Mouse (Mus musculus) olfactory bulb, adult 2 months (tissue): ENCODE data around the gene Prep.

Experiments used
- CTCF ChIP-seq: fragments of 200-500 bp; IDR thresholded peaks from 2 replicates; pipeline ENCODE4 v1.5.1; 2012; ENCODE audit warnings: low read depth, mild to moderate bottlenecking, low read length, moderate library complexity; ENCODE audit not compliant: insufficient read depth
- POLR2A ChIP-seq: fragments of 200-500 bp; IDR thresholded peaks from 2 replicates; pipeline ENCODE4 v1.6.1; 2012; ENCODE audit warnings: mild to moderate bottlenecking, low read depth, low read length, moderate library complexity; ENCODE audit not compliant: insufficient read depth

DNA sequence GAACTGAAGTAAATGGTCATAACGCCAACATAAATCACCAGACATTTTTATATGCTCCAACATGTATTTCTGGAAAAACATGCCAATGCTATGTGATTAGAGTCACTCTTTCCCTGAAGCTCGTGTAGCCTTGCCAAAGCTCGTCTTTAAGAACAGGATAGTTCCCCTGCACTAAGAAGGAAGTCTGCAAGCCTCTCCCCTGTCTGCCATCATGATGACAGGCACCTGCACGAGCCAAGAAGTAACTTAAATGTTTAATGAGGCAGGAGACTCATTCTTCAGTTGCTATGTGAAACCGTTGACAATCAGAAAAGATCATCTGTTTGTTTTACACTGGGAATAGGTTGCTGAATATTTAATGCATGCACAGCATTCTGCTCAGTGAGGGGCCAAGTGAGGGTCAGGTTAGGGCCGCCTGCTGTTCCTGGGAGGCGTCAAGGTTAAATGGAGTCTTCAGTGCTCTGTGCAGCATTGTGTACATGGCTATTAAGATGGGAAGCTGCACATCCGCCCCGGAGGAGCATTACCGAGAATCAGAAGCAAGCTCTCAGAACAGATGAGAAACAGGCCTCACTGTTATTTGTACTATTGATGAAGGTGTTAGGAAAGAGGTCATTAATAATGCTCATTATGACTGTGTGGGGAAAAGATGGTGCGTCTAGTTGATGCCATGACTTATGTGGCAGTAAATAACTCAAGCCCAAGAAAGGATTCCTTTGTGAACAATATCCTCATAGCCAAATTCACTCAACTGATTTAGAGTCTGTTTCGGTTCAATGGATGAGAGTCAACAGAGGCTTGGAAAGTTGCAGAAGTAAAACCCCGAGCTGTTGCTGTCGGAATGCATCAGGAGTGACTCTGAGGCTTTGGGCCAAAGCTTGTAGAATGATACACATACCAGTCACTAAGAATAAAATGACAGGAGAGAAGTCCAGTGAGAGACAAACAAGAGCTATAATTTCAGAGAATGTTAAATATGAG, 126.6 kb downstream of the Prep start:
- no peak for TF ChIP-seq CTCF
- no peak for TF ChIP-seq POLR2A
